Mouse (Mus musculus): ENCODE data around the gene Rita1.

The Rita1 gene

GRCm38 (mm10) chr5:120600946-120601668 lies 11.3 kb downstream of the Rita1 start:
- no peak for DNase-seq (ENCODE audit: low spot score)

- DNase-seq (ENCODE audit: low spot score): no peak
Observed at GRCm38 (mm10) chr5:120599625-120600024, 12.8 kb downstream of the Rita1 start.

GRCm38 (mm10) chr5:120594485-120594884 lies 17.9 kb downstream of the Rita1 start:
- DNase-seq (ENCODE audit: low spot score): no peak

- no peak for DNase-seq (ENCODE audit: low spot score)
Observed at GRCm38 (mm10) chr5:120592141-120592540, 20.2 kb downstream of the Rita1 start.

- DNase-seq (ENCODE audit: low spot score): no peak
Observed at GRCm38 (mm10) chr5:120590356-120591010, 21.9 kb downstream of the Rita1 start.

GRCm38 (mm10) chr5:120588569-120589094 lies 23.8 kb downstream of the Rita1 start, which contains the start of the genes Tpcn1 and Iqcd:
Gene Tpcn1 (minus strand): TSS chr5:120588673.
Gene Iqcd (plus strand): TSS chr5:120589016.
- peak; percentile 98 for DNase-seq (ENCODE audit: low spot score)

- no peak for DNase-seq (ENCODE audit: low spot score)
Observed at GRCm38 (mm10) chr5:120587940-120588568, 24.3 kb downstream of the Rita1 start.

- no peak for DNase-seq (ENCODE audit: low spot score)
Observed at GRCm38 (mm10) chr5:120587616-120587926, 24.8 kb downstream of the Rita1 start.

- DNase-seq (ENCODE audit: low spot score): no peak
Observed at GRCm38 (mm10) chr5:120586741-120587615, 25.4 kb downstream of the Rita1 start.

- no peak for DNase-seq (ENCODE audit: low spot score)
Observed at GRCm38 (mm10) chr5:120584968-120585367, 27.4 kb downstream of the Rita1 start.

GRCm38 (mm10) chr5:120583511-120583910 lies 28.9 kb downstream of the Rita1 start:
- no peak for DNase-seq (ENCODE audit: low spot score)

GRCm38 (mm10) chr5:120582002-120582401 lies 30.4 kb downstream of the Rita1 start:
- DNase-seq (ENCODE audit: low spot score): no peak

GRCm38 (mm10) chr5:120579898-120580626 lies 32.3 kb downstream of the Rita1 start:
- no peak for DNase-seq (ENCODE audit: low spot score)

- DNase-seq (ENCODE audit: low spot score): peak; percentile 55
Observed at GRCm38 (mm10) chr5:120579211-120579897, 33.0 kb downstream of the Rita1 start.

- peak; percentile 82 for DNase-seq (ENCODE audit: low spot score)
Observed at GRCm38 (mm10) chr5:120578504-120579081, 33.8 kb downstream of the Rita1 start.

- no peak for DNase-seq (ENCODE audit: low spot score)
Observed at GRCm38 (mm10) chr5:120577935-120578441, 34.4 kb downstream of the Rita1 start.

GRCm38 (mm10) chr5:120576781-120577301 lies 35.5 kb downstream of the Rita1 start:
- no peak for DNase-seq (ENCODE audit: low spot score)

GRCm38 (mm10) chr5:120574469-120575063 lies 37.8 kb downstream of the Rita1 start:
- no peak for DNase-seq (ENCODE audit: low spot score)

GRCm38 (mm10) chr5:120571056-120571740 lies 41.2 kb downstream of the Rita1 start:
- no peak for DNase-seq (ENCODE audit: low spot score)
